Comparison of ENCODE assay signal across 26 mouse cellular contexts in genomic region chr17:50717586-50717985, GRCm38 (mm10).
DNase-seq lines count a peak whose midpoint lies in the region; ATAC-seq and TF ChIP-seq lines count a peak whose summit lies in the region.
"Had no signal": no experiment of that assay in that cellular context is flagged by ENCODE, and none has a peak within 500 bp of the region (broad histone marks: within the 10 kb centered on the region; RNA-seq: fewer than 3 reads in every experiment).

No protein-coding gene starts in this region.

- 60% methylated on average over 5 of the region's 5 CpGs for WGBS in liver, adult 2 months

- no peak for TF ChIP-seq POLR2A in liver, adult 2 months (IDR thresholded peaks at IDR 0.05; ENCODE audit: extremely low read depth, insufficient read depth, low read length)

- no peaks in the 10 kb centered on the region for H3K4me1 ChIP-seq in liver, adult 2 months (ENCODE audit: control insufficient read depth, insufficient read depth, low read length)
- H3K4me1 ChIP-seq in megakaryocyte, embryonic 14.5 days = no peaks in the 10 kb centered on the region
- H3K4me1 ChIP-seq: embryonic facial prominence, embryonic 10.5 days; embryonic facial prominence, embryonic 12.5 days; forebrain, embryonic 13.5 days; forebrain, embryonic 15.5 days had no signal

- no peak overlapping the region for H3K27ac ChIP-seq in liver, adult 2 months (replicated peaks; ENCODE audit: insufficient read depth, low read depth, low read length)
- H3K27ac ChIP-seq: embryonic facial prominence, embryonic 10.5 days; embryonic facial prominence, embryonic 12.5 days; forebrain, embryonic 13.5 days; forebrain, embryonic 15.5 days had no signal

- ATAC-seq in megakaryocyte, adult 5-6 weeks (ENCODE audit: poor library complexity, severe bottlenecking) = no peak
- ATAC-seq: activated CD4-positive, CD25-positive, alpha-beta regulatory T cell, adult 4 months; CD4-positive, CD25-positive, alpha-beta regulatory T cell, adult 4 months; forebrain, embryonic 13.5 days; forebrain, embryonic 15.5 days; forebrain, postnatal 0 days; Patski had no signal

- H3K36me3 ChIP-seq in liver, adult 2 months (ENCODE audit: control insufficient read depth, insufficient read depth, low read length) = no peaks in the 10 kb centered on the region
- no peaks in the 10 kb centered on the region for H3K36me3 ChIP-seq in megakaryocyte, embryonic 14.5 days (replicated peaks; ENCODE audit: low read length)
- H3K36me3 ChIP-seq: embryonic facial prominence, embryonic 10.5 days; embryonic facial prominence, embryonic 12.5 days; forebrain, embryonic 15.5 days; G1E had no signal

- intact Hi-C loops in heart, postnatal 36 days (cut with DNase I) = no loop called here

- H3K79me2 ChIP-seq in liver, adult 2 months (ENCODE audit: control insufficient read depth, insufficient read depth, low read length) = no peaks in the 10 kb centered on the region

- peaks cover 20% of the 10 kb centered on the region for H3K9me3 ChIP-seq in megakaryocyte, embryonic 14.5 days
- H3K9me3 ChIP-seq: embryonic facial prominence, embryonic 12.5 days; forebrain, embryonic 15.5 days had no signal

- no peaks in the 10 kb centered on the region for H3K27me3 ChIP-seq in liver, adult 2 months (ENCODE audit: control insufficient read depth, insufficient read depth, low read length)
- peaks cover 2% of the 10 kb centered on the region for H3K27me3 ChIP-seq in megakaryocyte, embryonic 14.5 days (replicated peaks)
- H3K27me3 ChIP-seq: CH12.LX; embryonic facial prominence, embryonic 12.5 days; forebrain, embryonic 13.5 days; forebrain, embryonic 15.5 days had no signal

- H3K4me3 ChIP-seq in liver, adult 2 months (ENCODE audit: insufficient read depth, low read depth, low read length) = no peak overlapping the region
- H3K4me3 ChIP-seq in megakaryocyte, embryonic 14.5 days (replicated peaks) = peak overlapping the region; percentile 53
- H3K4me3 ChIP-seq: embryonic facial prominence, embryonic 10.5 days; embryonic facial prominence, embryonic 12.5 days; forebrain, embryonic 13.5 days; forebrain, embryonic 15.5 days had no signal

- H3K9ac ChIP-seq in liver, adult 2 months (ENCODE audit: low read depth, low read length) = no peak overlapping the region
- H3K9ac ChIP-seq: embryonic facial prominence, embryonic 12.5 days; forebrain, embryonic 13.5 days; forebrain, embryonic 15.5 days; forebrain, postnatal 0 days had no signal

- peak; percentile 10 for DNase-seq in adrenal gland, postnatal 10 days
- no peak for DNase-seq in adrenal gland, adult 18-20 months (ENCODE audit: low spot score in 2 of 2)
- peak; percentile 82 for DNase-seq in heart, adult 11 months
- DNase-seq in heart, postnatal 36 days = no peak
- peak; percentile 66 for DNase-seq in liver, adult 2 months (ENCODE audit: extremely low read depth, low read depth, low spot score)
- DNase-seq in liver = no peak
- DNase-seq: adrenal gland, adult 2 months; adrenal gland, postnatal 25 days; B cell, adult 2 months; cerebellum, adult 11-12 months; cerebellum, adult 2 months; cerebellum, adult 9-10 months; cerebellum, postnatal 10 days; cerebellum, postnatal 25 days; forebrain, postnatal 0 days had no signal

- TF ChIP-seq CTCF in liver, adult 2 months (IDR thresholded peaks at IDR 0.05; ENCODE audit: low read depth, low read length) = no peak

Comparison
In these comparisons a context has a peak if more than half of its experiments do, and no peak if none do; other contexts are left out.
1. DNase-seq: peak in adrenal gland, postnatal 10 days (single experiment), heart, adult 11 months (single experiment) and liver, adult 2 months (single experiment); none in adrenal gland, adult 18-20 months (0 of 2), heart, postnatal 36 days (0 of 2) and liver (single experiment).